Mouse (Mus musculus) megakaryocyte, embryonic 14.5 days (primary cell): ENCODE results near the gene Map1lc3b.

Source experiments
- FLI1 ChIP-seq: IDR thresholded peaks from 2 replicates; pipeline ENCODE4 v1.6.1; 2012; ENCODE audit warnings: low read length, inconsistent platforms, mixed read lengths
- GATA1 ChIP-seq: IDR thresholded peaks from 3 replicates; pipeline ENCODE4 v1.6.1; 2012; ENCODE audit warnings: mixed read lengths, low read length, inconsistent platforms, borderline replicate concordance

DNA sequence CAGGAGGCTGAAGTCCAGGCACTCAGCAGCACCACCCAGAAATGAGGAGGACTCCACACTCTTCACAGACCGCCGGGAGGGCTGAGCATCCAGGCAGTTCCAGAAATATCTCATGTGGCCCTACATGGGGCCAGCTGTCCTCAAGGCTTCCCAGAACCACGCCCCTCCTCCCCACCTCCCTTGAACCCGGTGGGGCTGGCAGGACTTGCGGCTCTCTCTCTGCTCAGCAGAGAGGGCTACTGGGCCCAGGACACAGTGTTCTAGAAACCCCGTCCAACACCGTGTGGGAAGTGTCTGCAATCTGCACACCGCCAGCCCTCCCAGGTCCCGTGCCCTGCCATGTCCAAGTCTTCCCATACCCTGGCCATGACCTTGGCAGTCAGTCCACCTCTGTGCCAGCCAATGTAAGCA is 27.2 kb upstream of the Map1lc3b start:
- TF ChIP-seq GATA1 (no peak), FLI1 (no peak)
